Mouse (Mus musculus) layer of hippocampus, postnatal 14 days (tissue): Measurements from ENCODE around the gene Olfr1361. TPM values are rescaled to one million over a fixed set of nuclear protein-coding genes. Genes with fewer than 3 reads are reported as not detected.

Source experiments
- DNase-seq, 2 experiments: peaks; one replicate each; pipeline ENCODE4 v3.0.0; 2021 to 2022; ENCODE audit warnings: low spot score in 2 of 2, mixed read lengths in 1 of 2
- long read RNA-seq, 2 experiments: library from polyadenylated mRNA; stranded (forward); transcript quantifications; one replicate each; pipeline ENCODE4 v2.0.0; 2021
- total RNA-seq, 2 experiments: library from RNA; stranded (reverse); gene quantifications; 2 replicates each; pipeline ENCODE4 v1.2.3; 2021

The Olfr1361 gene
- total RNA-seq, result not detected
- long read RNA-seq, experiment 1, result 0 reads
- long read RNA-seq, experiment 2, result 0 reads

GRCm38 (mm10) chr13:21663286-21663685 lies at the start of gene Olfr1361:
Olfr1361 (minus strand) TSS chr13:21663386.
- DNase-seq, result no peak

GRCm38 (mm10) chr13:21711698-21712097 lies 48.5 kb upstream of the Olfr1361 start:
- no peak for DNase-seq

- peak; percentile 81 to 87 for DNase-seq
Measured at GRCm38 (mm10) chr13:21710821-21711525, 47.8 kb upstream of the Olfr1361 start.

GRCm38 (mm10) chr13:21710031-21710711 lies 47.0 kb upstream of the Olfr1361 start:
- peak; percentile 91 to 92 for DNase-seq

GRCm38 (mm10) chr13:21706669-21707068 lies 43.5 kb upstream of the Olfr1361 start:
- DNase-seq, result no peak

GRCm38 (mm10) chr13:21697811-21698210 lies 34.6 kb upstream of the Olfr1361 start, which contains the start of gene Olfr1359:
Olfr1359 (plus strand) TSS chr13:21698111.
- no peak for DNase-seq

- DNase-seq, result no peak
Measured at GRCm38 (mm10) chr13:21677305-21677704, 14.1 kb upstream of the Olfr1361 start, which contains the start of gene Olfr1360. Olfr1360 (minus strand) TSS chr13:21677405.

GRCm38 (mm10) chr13:21642418-21642817 lies 20.8 kb downstream of the Olfr1361 start, which contains the start of gene Olfr11:
Olfr11 (minus strand) TSS chr13:21642518.
- no peak for DNase-seq

GRCm38 (mm10) chr13:21613922-21614321 lies 49.3 kb downstream of the Olfr1361 start, which contains the start of gene Olfr1362:
Olfr1362 (minus strand) TSS chr13:21614022.
- DNase-seq, result no peak

Other genes starting within 250 kb of the Olfr1361 start
- 1 to 10 TPM; 1.3 TPM for gene Pgbd1, start 222.3 kb downstream of the Olfr1361 start, total RNA-seq
- 10 to 100 TPM; 33.9 to 35.6 TPM for gene Zscan26, start 209.7 kb downstream of the Olfr1361 start, total RNA-seq
- under 1 TPM; 0.69 to 0.74 TPM for gene Nkapl, start 194.9 kb downstream of the Olfr1361 start, total RNA-seq
- 1 to 10 TPM; 6.7 to 7.7 TPM for gene Zkscan4, start 184.5 kb downstream of the Olfr1361 start, total RNA-seq
- gene Gm10065, start 183.9 kb downstream of the Olfr1361 start, total RNA-seq, result not detected
- gene AK157302, start 168.2 kb downstream of the Olfr1361 start, total RNA-seq, result 10 to 100 TPM; 15.9 to 17.4 TPM
- gene Gm11273, start 162.0 kb downstream of the Olfr1361 start, total RNA-seq, result 10 to 100 TPM; 64.8 to 76.7 TPM
- 10 to 100 TPM; 16.2 to 16.9 TPM for gene Zkscan8, start 132.3 kb downstream of the Olfr1361 start, total RNA-seq
- gene Olfr1366, start 120.6 kb downstream of the Olfr1361 start, total RNA-seq, result not detected
- not detected for gene Olfr1535, start 103.5 kb downstream of the Olfr1361 start, total RNA-seq
- not detected for gene Olfr1364, start 81.6 kb downstream of the Olfr1361 start, total RNA-seq
- gene Olfr1362, start 49.4 kb downstream of the Olfr1361 start, total RNA-seq, result not detected
- not detected for gene Olfr11, start 20.9 kb downstream of the Olfr1361 start, total RNA-seq
- not detected for gene Olfr1360, start 14.0 kb upstream of the Olfr1361 start, total RNA-seq
- gene Olfr1359, start 34.7 kb upstream of the Olfr1361 start, total RNA-seq, result not detected
- 10 to 100 TPM; 31.7 to 51.2 TPM for gene Hist1h2bl, start 52.8 kb upstream of the Olfr1361 start, total RNA-seq
- gene Hist1h2ai, start 53.0 kb upstream of the Olfr1361 start, total RNA-seq, result 10 to 100 TPM; 17.4 to 55.0 TPM
- gene Hist1h3h, start 54.3 kb upstream of the Olfr1361 start, total RNA-seq, result 10 to 100 TPM; 68.2 to 84.2 TPM
- 10 to 100 TPM in 1 of 2 experiments, 1 to 10 TPM in 1; 8.6 to 12.7 TPM for gene Hist1h2bm, start 58.7 kb upstream of the Olfr1361 start, total RNA-seq
- 10 to 100 TPM; 14.3 to 15.3 TPM for gene Hist1h4j, start 71.7 kb upstream of the Olfr1361 start, total RNA-seq
- gene Hist1h4k, start 87.1 kb upstream of the Olfr1361 start, total RNA-seq, result 100 to 1,000 TPM; 229 to 266 TPM
- 10 to 100 TPM; 17.1 to 19.9 TPM for gene Hist1h2ak, start 90.4 kb upstream of the Olfr1361 start, total RNA-seq
- gene Hist1h2bn, start 90.7 kb upstream of the Olfr1361 start, total RNA-seq, result 10 to 100 TPM; 18.8 to 20.0 TPM
- 10 to 100 TPM; 10.5 to 20.6 TPM for gene Hist1h1b, start 117.2 kb upstream of the Olfr1361 start, total RNA-seq
- 10 to 100 TPM; 59.5 to 93.2 TPM for gene Hist1h3i, start 120.0 kb upstream of the Olfr1361 start, total RNA-seq
- 1 to 10 TPM; 1.7 to 1.8 TPM for gene Hist1h2an, start 123.8 kb upstream of the Olfr1361 start, total RNA-seq
- gene Hist1h2bp, start 124.1 kb upstream of the Olfr1361 start, total RNA-seq, result 10 to 100 TPM; 12.3 to 16.4 TPM
- gene Hist1h2bq, start 146.8 kb upstream of the Olfr1361 start, total RNA-seq, result 10 to 100 TPM; 47.8 to 64.2 TPM
- gene Hist1h2ao, start 147.1 kb upstream of the Olfr1361 start, total RNA-seq, result 10 to 100 TPM; 28.2 to 31.2 TPM
- gene Hist1h4m, start 148.4 kb upstream of the Olfr1361 start, total RNA-seq, result 100 to 1,000 TPM; 159 to 222 TPM
- gene Hist1h4n, start 168.8 kb upstream of the Olfr1361 start, total RNA-seq, result 10 to 100 TPM; 30.8 to 35.7 TPM
- 10 to 100 TPM; 20.7 to 37.1 TPM for gene Hist1h2ap, start 170.1 kb upstream of the Olfr1361 start, total RNA-seq
- gene Hist1h2br, start 170.4 kb upstream of the Olfr1361 start, total RNA-seq, result 10 to 100 TPM; 48.0 to 64.3 TPM